Mouse (Mus musculus): ENCODE measurements around the gene Tbc1d10c. TPM values are rescaled to one million over a fixed set of nuclear protein-coding genes. Genes with fewer than 3 reads are reported as not detected.
A peak's percentile ranks its signal among the peaks of the same experiment; 100 is the strongest.

Tbc1d10c gene
- polyA plus RNA-seq, 1 experiment from 2014 or later = 0.43 TPM

DNA sequence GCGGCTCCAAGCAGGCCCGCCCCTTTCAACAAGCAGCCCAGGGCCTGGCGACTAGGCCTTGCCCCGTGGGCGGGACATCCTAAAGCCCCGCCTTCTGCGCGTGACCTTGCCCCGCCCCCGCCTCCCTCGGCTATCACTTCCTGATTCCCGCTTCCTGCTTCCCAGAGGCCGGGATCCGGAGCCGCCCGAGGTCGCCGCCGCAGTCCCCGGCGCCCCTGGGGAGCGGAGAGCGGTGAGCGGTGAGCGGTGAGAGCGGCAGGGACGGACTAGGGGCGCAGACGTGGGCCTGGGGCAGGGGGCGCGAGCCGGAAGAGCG lies 42.6 kb downstream of the Tbc1d10c start, which contains the start of gene Coro1b:
Gene Coro1b, plus strand, starts transcription at position 129 of the 316 bp plus-strand sequence.
- Histone ChIP-seq H3K27ac (ENCODE audit: low read depth, low read length) (no peak within 1 kb of the TSS), H3K4me3 (ENCODE audit: low read depth, low read length) (peak within 1 kb of the TSS; percentile 89), H3K4me2 (ENCODE audit: low read depth, low read length, severe bottlenecking) (peak within 1 kb of the TSS; percentile 83), H3K9me3 (ENCODE audit: control insufficient read depth, low read length) (no peaks in the 10 kb centered on the region; the same call in 1 of the 2 replicates), H3K9ac (ENCODE audit: low read length) (peak within 1 kb of the TSS; percentile 86), H3K4me1 (replicated peaks; ENCODE audit: control insufficient read depth, insufficient read depth, low read length) (peaks cover 7% of the 10 kb centered on the region), H3K27me3 (ENCODE audit: control insufficient read depth, insufficient read depth, low read length) (no peaks in the 10 kb centered on the region), H3K36me3 (ENCODE audit: control insufficient read depth, insufficient read depth, low read length) (no peaks in the 10 kb centered on the region)
- ATAC-seq (replicated peaks; ENCODE audit: low FRiP score) = peak; percentile 98
- peak; percentile 98 for DNase-seq (ENCODE audit: low spot score)
- WGBS = 0% methylated on average over 32 of the region's 33 CpGs

DNA sequence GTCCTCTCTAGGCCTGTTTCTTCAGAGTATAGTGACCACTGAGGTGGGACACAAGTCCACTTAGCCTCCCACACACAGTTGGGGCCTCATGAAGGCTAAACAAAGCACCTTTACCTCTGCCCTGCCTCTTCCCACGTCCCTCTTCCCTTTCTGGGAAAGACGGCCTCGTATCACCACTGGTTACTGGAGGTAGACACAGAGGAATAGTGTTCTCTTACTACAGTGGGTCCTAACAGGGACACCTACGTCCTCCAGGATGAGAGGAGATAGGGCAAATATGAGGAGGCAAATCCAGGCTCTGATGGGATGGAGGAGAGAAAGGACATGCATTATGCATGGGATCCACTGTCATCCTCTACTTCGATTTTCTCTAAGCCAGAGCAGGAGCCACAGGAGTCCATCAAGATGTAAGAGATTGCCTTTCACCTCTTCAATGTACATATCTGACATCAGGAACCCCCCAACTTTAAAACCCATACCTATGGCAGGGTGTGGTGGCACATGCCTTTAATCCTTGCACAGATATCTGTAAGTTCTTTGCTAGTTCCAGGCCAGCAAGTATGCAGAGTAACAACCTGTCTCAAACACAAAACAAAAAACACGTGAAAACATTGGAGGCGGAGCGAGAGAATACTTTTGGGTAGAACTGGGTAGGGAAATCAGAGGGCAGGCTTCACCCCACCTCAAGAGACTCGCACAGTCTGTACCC lies 43.1 kb downstream of the Tbc1d10c start:
- Histone ChIP-seq H3K4me2 (ENCODE audit: low read depth, low read length, severe bottlenecking) (peak overlapping the region; percentile 83), H3K4me1 (replicated peaks; ENCODE audit: control insufficient read depth, insufficient read depth, low read length) (peaks cover 7% of the 10 kb centered on the region), H3K27me3 (ENCODE audit: control insufficient read depth, insufficient read depth, low read length) (no peaks in the 10 kb centered on the region), H3K9me3 (ENCODE audit: control insufficient read depth, low read length) (no peaks in the 10 kb centered on the region; the same call in 1 of the 2 replicates), H3K4me3 (ENCODE audit: low read depth, low read length) (peak overlapping the region; percentile 89), H3K36me3 (ENCODE audit: control insufficient read depth, insufficient read depth, low read length) (no peaks in the 10 kb centered on the region), H3K27ac (ENCODE audit: low read depth, low read length) (no peak overlapping the region), H3K9ac (ENCODE audit: low read length) (peak overlapping the region; percentile 45)
- 36% methylated on average over 9 of the region's 9 CpGs for WGBS
- DNase-seq (ENCODE audit: low spot score) (no peak), ATAC-seq (replicated peaks; ENCODE audit: low FRiP score) (no peak; the same call in 1 of the 2 replicates)

DNA sequence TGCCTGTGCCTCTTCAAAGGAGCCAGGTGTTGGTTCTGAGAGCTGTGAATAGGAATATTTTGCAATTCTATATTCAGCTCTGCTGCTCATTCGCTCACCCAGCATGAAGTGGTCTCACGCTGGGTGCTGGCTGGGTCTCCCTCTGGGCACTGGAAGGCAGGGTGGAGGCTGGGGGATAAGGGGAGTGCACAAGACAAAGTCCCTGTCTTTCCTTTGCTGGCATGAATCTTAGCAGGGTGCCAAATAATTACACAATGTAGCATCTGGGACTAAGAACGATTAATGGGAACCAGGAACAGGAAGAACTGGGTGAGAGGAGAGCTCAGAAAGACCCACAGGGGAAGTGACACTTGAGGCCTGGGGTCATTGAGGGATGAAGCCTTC lies 44.1 kb downstream of the Tbc1d10c start:
- no peaks in the 10 kb centered on the region; the same call in 1 of the 2 replicates for H3K9me3 ChIP-seq (ENCODE audit: control insufficient read depth, low read length)
- no peak overlapping the region for H3K4me3 ChIP-seq (ENCODE audit: low read depth, low read length)
- no peak overlapping the region for H3K4me2 ChIP-seq (ENCODE audit: low read depth, low read length, severe bottlenecking)
- H3K9ac ChIP-seq (ENCODE audit: low read length) = no peak overlapping the region
- ATAC-seq (replicated peaks; ENCODE audit: low FRiP score) (no peak), DNase-seq (ENCODE audit: low spot score) (no peak)
- peaks cover 7% of the 10 kb centered on the region for H3K4me1 ChIP-seq (replicated peaks; ENCODE audit: control insufficient read depth, insufficient read depth, low read length)
- H3K27ac ChIP-seq (ENCODE audit: low read depth, low read length) = no peak overlapping the region
- H3K36me3 ChIP-seq (ENCODE audit: control insufficient read depth, insufficient read depth, low read length) = no peaks in the 10 kb centered on the region
- no peaks in the 10 kb centered on the region for H3K27me3 ChIP-seq (ENCODE audit: control insufficient read depth, insufficient read depth, low read length)
- WGBS = 48% methylated on average over 3 of the region's 3 CpGs

DNA sequence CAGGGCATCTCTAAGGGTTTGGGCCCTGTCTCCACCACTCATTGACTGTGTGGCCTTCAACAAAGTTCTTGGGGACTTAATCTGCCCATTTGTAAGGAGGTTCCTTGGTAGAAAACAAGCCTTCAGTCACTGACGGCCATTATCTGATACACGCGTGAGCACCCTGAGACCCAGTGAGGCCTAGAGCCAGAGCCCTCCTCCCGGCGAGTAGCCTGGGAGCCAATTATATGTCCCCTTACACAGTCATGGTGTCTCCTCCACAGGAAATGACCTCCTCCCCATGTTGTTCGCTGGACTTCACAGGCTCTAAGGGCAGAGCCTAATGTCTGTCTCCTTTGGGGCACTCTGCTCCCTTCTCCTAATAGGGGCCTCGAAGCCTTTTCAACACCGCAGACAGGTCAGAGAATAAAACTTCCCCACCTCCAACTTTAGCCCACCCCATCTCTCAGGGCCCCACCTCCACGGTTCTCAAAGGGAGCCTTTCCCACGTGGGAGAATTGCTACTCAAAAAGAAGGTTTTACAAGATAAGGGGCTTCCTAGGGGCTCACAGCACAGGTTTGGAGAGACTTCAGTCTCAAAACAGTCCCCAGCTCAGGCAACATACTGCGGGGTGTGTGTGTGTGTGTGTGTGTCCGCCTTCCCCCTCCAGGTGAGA lies 44.6 kb downstream of the Tbc1d10c start:
- no peaks in the 10 kb centered on the region for H3K27me3 ChIP-seq (ENCODE audit: control insufficient read depth, insufficient read depth, low read length)
- ATAC-seq (replicated peaks; ENCODE audit: low FRiP score) = no peak
- no peaks in the 10 kb centered on the region; the same call in 1 of the 2 replicates for H3K9me3 ChIP-seq (ENCODE audit: control insufficient read depth, low read length)
- H3K4me1 ChIP-seq (replicated peaks; ENCODE audit: control insufficient read depth, insufficient read depth, low read length) = peaks cover 7% of the 10 kb centered on the region
- H3K9ac ChIP-seq (ENCODE audit: low read length) = no peak overlapping the region
- H3K4me3 ChIP-seq (ENCODE audit: low read depth, low read length) = no peak overlapping the region
- no peak overlapping the region for H3K4me2 ChIP-seq (ENCODE audit: low read depth, low read length, severe bottlenecking)
- DNase-seq (ENCODE audit: low spot score) = no peak
- H3K36me3 ChIP-seq (ENCODE audit: control insufficient read depth, insufficient read depth, low read length) = no peaks in the 10 kb centered on the region
- 62% methylated on average over 12 of the region's 12 CpGs for WGBS
- H3K27ac ChIP-seq (ENCODE audit: low read depth, low read length) = no peak overlapping the region

DNA sequence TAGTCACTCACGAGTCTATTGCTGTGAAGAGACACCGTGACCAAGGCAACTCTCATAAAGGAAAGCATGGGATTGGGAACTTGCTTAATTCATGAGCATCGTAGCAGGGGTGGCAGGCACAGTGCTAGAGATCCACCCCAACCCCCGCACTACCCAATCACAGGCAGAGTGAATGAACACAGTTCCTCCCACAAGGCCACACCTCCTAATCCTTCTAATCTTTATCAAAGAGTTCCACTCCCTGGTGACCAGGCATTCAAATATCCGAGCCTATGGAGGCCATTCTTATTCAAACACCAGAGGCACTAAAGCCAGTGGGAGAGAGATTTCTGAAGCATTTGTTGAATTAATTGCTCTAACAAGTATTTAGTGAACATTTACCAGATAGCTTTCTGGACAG lies 45.1 kb downstream of the Tbc1d10c start:
- Histone ChIP-seq H3K9me3 (ENCODE audit: control insufficient read depth, low read length) (no peaks in the 10 kb centered on the region; the same call in 1 of the 2 replicates), H3K4me1 (replicated peaks; ENCODE audit: control insufficient read depth, insufficient read depth, low read length) (peaks cover 7% of the 10 kb centered on the region), H3K27me3 (ENCODE audit: control insufficient read depth, insufficient read depth, low read length) (no peaks in the 10 kb centered on the region), H3K27ac (ENCODE audit: low read depth, low read length) (no peak overlapping the region), H3K36me3 (ENCODE audit: control insufficient read depth, insufficient read depth, low read length) (no peaks in the 10 kb centered on the region), H3K4me2 (ENCODE audit: low read depth, low read length, severe bottlenecking) (no peak overlapping the region), H3K4me3 (ENCODE audit: low read depth, low read length) (no peak overlapping the region), H3K9ac (ENCODE audit: low read length) (no peak overlapping the region)
- no peak for DNase-seq (ENCODE audit: low spot score)
- 87% methylated on average over 5 of the region's 5 CpGs for WGBS
- ATAC-seq (replicated peaks; ENCODE audit: low FRiP score) = no peak

DNA sequence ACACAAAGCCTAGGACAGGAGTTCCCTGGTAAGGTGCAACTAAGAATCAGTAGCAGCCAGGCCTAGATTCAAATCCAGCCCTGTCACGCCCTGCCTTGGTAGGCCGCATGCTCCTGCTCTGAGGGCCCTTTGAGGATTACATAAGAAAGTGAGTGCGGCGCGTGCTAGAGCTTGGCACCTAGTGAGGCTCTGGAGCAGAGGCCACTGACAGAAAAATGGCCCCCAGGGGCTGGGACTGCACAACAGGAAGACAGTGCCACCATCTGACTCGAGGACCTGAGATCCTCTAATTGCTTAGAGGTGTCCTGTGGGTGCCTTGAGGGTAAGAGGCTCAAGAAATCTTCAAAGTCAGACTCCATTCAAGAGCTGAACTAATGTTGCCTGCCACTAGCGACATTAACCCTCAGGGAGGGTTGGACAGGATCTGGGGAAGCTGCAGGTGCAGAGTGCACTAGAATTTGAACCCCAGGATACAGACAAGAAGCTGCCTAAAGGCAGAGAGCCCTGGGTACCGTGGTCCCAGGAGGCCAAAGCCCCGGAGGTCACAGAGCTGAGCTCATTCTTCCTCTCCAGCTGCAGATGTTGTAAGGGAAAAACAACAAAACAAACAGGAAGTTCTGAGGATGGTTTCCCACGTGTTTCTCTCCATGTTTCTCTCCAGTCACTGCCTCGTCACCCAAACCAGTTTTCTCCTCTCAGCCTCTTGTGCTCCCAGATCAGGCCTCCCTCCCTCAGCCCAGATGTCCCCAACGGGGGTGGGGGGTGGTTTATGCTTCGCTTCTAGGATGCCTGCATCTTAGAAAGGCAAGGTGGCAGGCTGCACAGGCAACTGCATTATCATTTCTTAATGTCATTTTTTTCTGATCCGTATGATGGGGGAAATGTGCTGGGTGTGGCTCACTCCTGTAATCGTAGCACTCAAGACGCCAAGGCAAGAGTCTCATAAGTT lies 46.3 kb downstream of the Tbc1d10c start:
- no peaks in the 10 kb centered on the region for H3K36me3 ChIP-seq (ENCODE audit: control insufficient read depth, insufficient read depth, low read length)
- H3K9me3 ChIP-seq (ENCODE audit: control insufficient read depth, low read length) = no peaks in the 10 kb centered on the region; the same call in 1 of the 2 replicates
- H3K4me2 ChIP-seq (ENCODE audit: low read depth, low read length, severe bottlenecking) = no peak overlapping the region
- 87% methylated on average over 16 of the region's 16 CpGs for WGBS
- H3K4me1 ChIP-seq (replicated peaks; ENCODE audit: control insufficient read depth, insufficient read depth, low read length) = peaks cover 7% of the 10 kb centered on the region
- H3K4me3 ChIP-seq (ENCODE audit: low read depth, low read length) = no peak overlapping the region
- H3K27me3 ChIP-seq (ENCODE audit: control insufficient read depth, insufficient read depth, low read length) = no peaks in the 10 kb centered on the region
- ATAC-seq (replicated peaks; ENCODE audit: low FRiP score) (no peak), DNase-seq (ENCODE audit: low spot score) (no peak)
- H3K27ac ChIP-seq (ENCODE audit: low read depth, low read length) = no peak overlapping the region
- no peak overlapping the region for H3K9ac ChIP-seq (ENCODE audit: low read length)

DNA sequence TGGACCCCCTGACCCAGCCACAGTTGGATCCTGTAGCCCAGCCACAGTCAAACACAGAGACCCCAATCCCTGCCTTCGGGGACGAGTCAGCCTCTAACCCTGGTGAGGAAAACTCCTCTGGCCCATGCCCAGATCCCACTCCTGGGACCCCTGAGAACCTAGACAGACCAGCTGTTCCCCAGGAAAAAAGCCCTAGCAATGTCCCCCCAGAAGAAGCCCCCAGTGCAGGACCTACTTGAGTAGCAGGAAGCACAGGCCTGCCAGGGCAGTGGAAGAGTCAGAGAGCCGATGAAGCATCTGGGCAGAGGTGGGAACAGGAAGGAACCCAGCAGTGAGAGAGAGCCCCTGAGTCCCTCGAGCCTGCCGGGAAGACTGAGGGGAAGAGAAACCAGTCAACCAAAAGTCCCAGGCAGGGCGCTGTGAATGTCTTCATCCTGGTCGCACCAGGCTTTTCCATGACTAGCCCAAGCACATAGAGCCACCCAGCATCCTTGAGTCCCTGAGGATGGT lies 47.3 kb downstream of the Tbc1d10c start, which contains the start of gene Cabp4:
Gene Cabp4, minus strand, starts transcription at position 275 of the 510 bp plus-strand sequence.
- no peak within 1 kb of the TSS for H3K4me3 ChIP-seq (ENCODE audit: low read depth, low read length)
- H3K4me2 ChIP-seq (ENCODE audit: low read depth, low read length, severe bottlenecking) = no peak within 1 kb of the TSS
- no peaks in the 10 kb centered on the region for H3K27me3 ChIP-seq (ENCODE audit: control insufficient read depth, insufficient read depth, low read length)
- no peaks in the 10 kb centered on the region for H3K36me3 ChIP-seq (ENCODE audit: control insufficient read depth, insufficient read depth, low read length)
- no peak for ATAC-seq (replicated peaks; ENCODE audit: low FRiP score)
- DNase-seq (ENCODE audit: low spot score) = no peak
- peaks cover 3% of the 10 kb centered on the region for H3K4me1 ChIP-seq (replicated peaks; ENCODE audit: control insufficient read depth, insufficient read depth, low read length)
- H3K9ac ChIP-seq (ENCODE audit: low read length) = no peak within 1 kb of the TSS
- H3K9me3 ChIP-seq (ENCODE audit: control insufficient read depth, low read length) = no peaks in the 10 kb centered on the region; the same call in 1 of the 2 replicates
- 86% methylated on average over 7 of the region's 7 CpGs for WGBS
- H3K27ac ChIP-seq (ENCODE audit: low read depth, low read length) = no peak within 1 kb of the TSS
